Mouse (Mus musculus): Measurements from ENCODE around the gene Tuba4a. TPM values are rescaled to one million over a fixed set of nuclear protein-coding genes. Genes with fewer than 3 reads are reported as not detected.

Gene Tuba4a
- polyA plus RNA-seq, 1 experiment: 97.4 TPM

- H3K4me3 ChIP-seq (ENCODE audit: low read depth, low read length): peak overlapping the region; percentile 86
Observed at GRCm38 (mm10) chr1:75191258-75191621, 28.4 kb downstream of the Tuba4a start.

GRCm38 (mm10) chr1:75190577-75190976 is 29.1 kb downstream of the Tuba4a start:
- Histone ChIP-seq H3K9me3 (replicated peaks; ENCODE audit: control insufficient read depth, insufficient read depth, low read length, poor library complexity, severe bottlenecking) (no peaks in the 10 kb centered on the region), H3K4me3 (ENCODE audit: low read depth, low read length) (no peak overlapping the region), H3K27me3 (ENCODE audit: control insufficient read depth, insufficient read depth, low read length, poor library complexity, severe bottlenecking) (no peaks in the 10 kb centered on the region), H3K9ac (ENCODE audit: low read depth, poor library complexity, severe bottlenecking) (no peak overlapping the region), H3K36me3 (ENCODE audit: control insufficient read depth, insufficient read depth, low read length, poor library complexity, severe bottlenecking) (0 out of 2 replicates have a peak, but pooled peaks cover 3% of the 10 kb centered on the region), H3K27ac (ENCODE audit: insufficient read depth, low read length) (no peak overlapping the region), H3K4me1 (ENCODE audit: control insufficient read depth, insufficient read depth, low read length) (no peaks in the 10 kb centered on the region)
- TF ChIP-seq CTCF (IDR thresholded peaks at IDR 0.05; ENCODE audit: low read depth, low read length) (no peak), EP300 (IDR thresholded peaks at IDR 0.05; ENCODE audit: insufficient read depth, low read depth, low read length) (no peak), POLR2A (IDR thresholded peaks at IDR 0.05; ENCODE audit: insufficient read depth, low read length) (no peak)

More at GRCm38 (mm10) chr1:75191258-75191621, 28.4 kb downstream of the Tuba4a start:
- H3K36me3 ChIP-seq (ENCODE audit: control insufficient read depth, insufficient read depth, low read length, poor library complexity, severe bottlenecking): 0 out of 2 replicates have a peak, but pooled peaks cover 5% of the 10 kb centered on the region
- no peaks in the 10 kb centered on the region for H3K4me1 ChIP-seq (ENCODE audit: control insufficient read depth, insufficient read depth, low read length)
- H3K27ac ChIP-seq (ENCODE audit: insufficient read depth, low read length): no peak overlapping the region
- H3K9me3 ChIP-seq (replicated peaks; ENCODE audit: control insufficient read depth, insufficient read depth, low read length, poor library complexity, severe bottlenecking): no peaks in the 10 kb centered on the region
- no peaks in the 10 kb centered on the region for H3K27me3 ChIP-seq (ENCODE audit: control insufficient read depth, insufficient read depth, low read length, poor library complexity, severe bottlenecking)
- peak overlapping the region; percentile 82 for H3K9ac ChIP-seq (ENCODE audit: low read depth, poor library complexity, severe bottlenecking)
- no peak for TF ChIP-seq EP300 (IDR thresholded peaks at IDR 0.05; ENCODE audit: insufficient read depth, low read depth, low read length)
- no peak for TF ChIP-seq POLR2A (IDR thresholded peaks at IDR 0.05; ENCODE audit: insufficient read depth, low read length)
- no peak for TF ChIP-seq CTCF (IDR thresholded peaks at IDR 0.05; ENCODE audit: low read depth, low read length)

GRCm38 (mm10) chr1:75187914-75188483 is 31.7 kb downstream of the Tuba4a start:
- H3K4me3 ChIP-seq (ENCODE audit: low read depth, low read length): no peak overlapping the region
- no peaks in the 10 kb centered on the region for H3K27me3 ChIP-seq (ENCODE audit: control insufficient read depth, insufficient read depth, low read length, poor library complexity, severe bottlenecking)
- no peaks in the 10 kb centered on the region for H3K4me1 ChIP-seq (ENCODE audit: control insufficient read depth, insufficient read depth, low read length)
- no peaks in the 10 kb centered on the region for H3K36me3 ChIP-seq (ENCODE audit: control insufficient read depth, insufficient read depth, low read length, poor library complexity, severe bottlenecking)
- no peak overlapping the region for H3K27ac ChIP-seq (ENCODE audit: insufficient read depth, low read length)
- TF ChIP-seq EP300 (IDR thresholded peaks at IDR 0.05; ENCODE audit: insufficient read depth, low read depth, low read length) (no peak), POLR2A (IDR thresholded peaks at IDR 0.05; ENCODE audit: insufficient read depth, low read length) (no peak), CTCF (IDR thresholded peaks at IDR 0.05; ENCODE audit: low read depth, low read length) (no peak)
- no peak overlapping the region for H3K9ac ChIP-seq (ENCODE audit: low read depth, poor library complexity, severe bottlenecking)
- no peaks in the 10 kb centered on the region for H3K9me3 ChIP-seq (replicated peaks; ENCODE audit: control insufficient read depth, insufficient read depth, low read length, poor library complexity, severe bottlenecking)

- no peak for TF ChIP-seq CTCF (IDR thresholded peaks at IDR 0.05; ENCODE audit: low read depth, low read length)
- TF ChIP-seq EP300 (IDR thresholded peaks at IDR 0.05; ENCODE audit: insufficient read depth, low read depth, low read length): no peak
- no peak for TF ChIP-seq POLR2A (IDR thresholded peaks at IDR 0.05; ENCODE audit: insufficient read depth, low read length)
- Histone ChIP-seq H3K27me3 (ENCODE audit: control insufficient read depth, insufficient read depth, low read length, poor library complexity, severe bottlenecking) (no peaks in the 10 kb centered on the region), H3K9ac (ENCODE audit: low read depth, poor library complexity, severe bottlenecking) (no peak overlapping the region), H3K27ac (ENCODE audit: insufficient read depth, low read length) (no peak overlapping the region), H3K36me3 (ENCODE audit: control insufficient read depth, insufficient read depth, low read length, poor library complexity, severe bottlenecking) (no peaks in the 10 kb centered on the region), H3K4me3 (ENCODE audit: low read depth, low read length) (no peak overlapping the region), H3K4me1 (ENCODE audit: control insufficient read depth, insufficient read depth, low read length) (no peaks in the 10 kb centered on the region), H3K9me3 (replicated peaks; ENCODE audit: control insufficient read depth, insufficient read depth, low read length, poor library complexity, severe bottlenecking) (no peaks in the 10 kb centered on the region)
Observed at GRCm38 (mm10) chr1:75187126-75187525, 32.5 kb downstream of the Tuba4a start.

DNA sequence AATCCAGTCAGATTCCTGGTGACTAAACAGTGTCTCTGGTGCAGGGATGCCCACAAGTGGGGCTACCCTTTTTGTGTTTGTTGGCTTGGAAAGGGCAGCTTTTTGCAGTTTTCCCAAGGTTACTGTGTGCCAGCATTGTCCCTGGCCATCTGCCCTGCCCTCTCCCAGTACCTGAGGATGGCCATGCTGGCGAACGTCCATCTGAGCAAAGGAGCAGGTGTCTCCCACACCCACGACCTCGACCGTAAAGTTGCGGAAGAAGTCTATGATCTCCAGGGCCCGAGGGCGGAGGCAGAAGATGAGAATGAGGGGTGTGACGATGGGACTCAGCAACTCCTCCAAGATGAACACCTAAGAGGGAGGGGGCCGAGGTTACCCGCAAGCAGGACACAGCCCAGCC is 34.2 kb downstream of the Tuba4a start:
- H3K36me3 ChIP-seq (ENCODE audit: control insufficient read depth, insufficient read depth, low read length, poor library complexity, severe bottlenecking): no peaks in the 10 kb centered on the region
- no peaks in the 10 kb centered on the region for H3K27me3 ChIP-seq (ENCODE audit: control insufficient read depth, insufficient read depth, low read length, poor library complexity, severe bottlenecking)
- H3K4me1 ChIP-seq (ENCODE audit: control insufficient read depth, insufficient read depth, low read length): no peaks in the 10 kb centered on the region
- H3K9me3 ChIP-seq (replicated peaks; ENCODE audit: control insufficient read depth, insufficient read depth, low read length, poor library complexity, severe bottlenecking): no peaks in the 10 kb centered on the region
- 0 out of 2 replicates have a peak overlapping the region, but pooled peaks have one; percentile 1 for H3K4me3 ChIP-seq (ENCODE audit: low read depth, low read length)
- TF ChIP-seq CTCF (IDR thresholded peaks at IDR 0.05; ENCODE audit: low read depth, low read length) (no peak), POLR2A (IDR thresholded peaks at IDR 0.05; ENCODE audit: insufficient read depth, low read length) (no peak), EP300 (IDR thresholded peaks at IDR 0.05; ENCODE audit: insufficient read depth, low read depth, low read length) (no peak)
- no peak overlapping the region for H3K27ac ChIP-seq (ENCODE audit: insufficient read depth, low read length)
- H3K9ac ChIP-seq (ENCODE audit: low read depth, poor library complexity, severe bottlenecking): no peak overlapping the region

GRCm38 (mm10) chr1:75182160-75182559 is 37.5 kb downstream of the Tuba4a start:
- H3K9me3 ChIP-seq (replicated peaks; ENCODE audit: control insufficient read depth, insufficient read depth, low read length, poor library complexity, severe bottlenecking): no peaks in the 10 kb centered on the region
- no peaks in the 10 kb centered on the region for H3K27me3 ChIP-seq (ENCODE audit: control insufficient read depth, insufficient read depth, low read length, poor library complexity, severe bottlenecking)
- TF ChIP-seq CTCF (IDR thresholded peaks at IDR 0.05; ENCODE audit: low read depth, low read length): no peak
- no peak for TF ChIP-seq POLR2A (IDR thresholded peaks at IDR 0.05; ENCODE audit: insufficient read depth, low read length)
- no peak for TF ChIP-seq EP300 (IDR thresholded peaks at IDR 0.05; ENCODE audit: insufficient read depth, low read depth, low read length)
- no peaks in the 10 kb centered on the region for H3K36me3 ChIP-seq (ENCODE audit: control insufficient read depth, insufficient read depth, low read length, poor library complexity, severe bottlenecking)
- no peaks in the 10 kb centered on the region for H3K4me1 ChIP-seq (ENCODE audit: control insufficient read depth, insufficient read depth, low read length)
- H3K9ac ChIP-seq (ENCODE audit: low read depth, poor library complexity, severe bottlenecking): no peak overlapping the region
- no peak overlapping the region for H3K27ac ChIP-seq (ENCODE audit: insufficient read depth, low read length)
- H3K4me3 ChIP-seq (ENCODE audit: low read depth, low read length): no peak overlapping the region
